Mouse (Mus musculus): ENCODE measurements around the gene Zcchc4. TPM values are rescaled to one million over a fixed set of nuclear protein-coding genes. Genes with fewer than 3 reads are reported as not detected.

Zcchc4 gene
- polyA plus RNA-seq, 1 experiment from 2014 or later = 14.6 TPM

DNA sequence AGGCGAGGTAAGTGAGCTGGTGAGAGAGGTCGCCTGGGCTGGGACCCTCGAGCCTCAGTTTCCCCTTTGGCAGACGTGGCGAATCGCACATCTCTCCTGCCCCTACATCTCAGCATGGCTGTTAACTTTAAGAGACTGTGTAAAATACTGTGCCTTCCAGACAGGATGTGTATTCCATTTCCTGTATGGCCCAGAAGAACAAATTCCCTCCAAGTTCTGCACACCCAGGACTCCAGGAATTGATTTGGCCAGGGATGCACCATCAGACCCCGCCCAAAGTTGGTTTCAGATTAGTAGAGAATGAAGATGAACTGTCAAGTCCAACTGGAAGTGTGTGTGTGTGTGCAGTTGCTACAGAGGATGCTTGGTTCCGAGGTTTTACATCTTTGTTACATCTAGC, 59.2 kb downstream of the Zcchc4 start:
- peak; percentile 9; the same call in 1 of the 2 replicates for ATAC-seq (ENCODE audit: insufficient number of reproducible peaks, low FRiP score, low TSS enrichment, low read depth)
- Histone ChIP-seq H3K4me2 (peak overlapping the region; percentile 66), H3K9me3 (no peaks in the 10 kb centered on the region), H3K4me1 (peaks cover 24% of the 10 kb centered on the region), H3K36me3 (peaks cover 27% of the 10 kb centered on the region), H3K9ac (peak overlapping the region; percentile 86), H3K27ac (peak overlapping the region; percentile 96), H3K4me3 (peak overlapping the region; percentile 81), H3K27me3 (no peaks in the 10 kb centered on the region)
- 5% methylated on average over 8 of the region's 8 CpGs for WGBS

- no peaks in the 10 kb centered on the region for H3K4me1 ChIP-seq
- no peak for ATAC-seq (ENCODE audit: insufficient number of reproducible peaks, low FRiP score, low TSS enrichment, low read depth)
- H3K9ac ChIP-seq = no peak overlapping the region
- H3K4me3 ChIP-seq = no peak overlapping the region
- no peaks in the 10 kb centered on the region for H3K9me3 ChIP-seq
- H3K27ac ChIP-seq = no peak overlapping the region
- WGBS = 97% methylated on average over 7 of the region's 7 CpGs
- H3K36me3 ChIP-seq = peaks cover 63% of the 10 kb centered on the region
- no peak overlapping the region for H3K4me2 ChIP-seq
- H3K27me3 ChIP-seq = no peaks in the 10 kb centered on the region
Measured at GRCm38 (mm10) chr5:52844319-52844718, 69.1 kb downstream of the Zcchc4 start.

GRCm38 (mm10) chr5:52855727-52856126, 80.5 kb downstream of the Zcchc4 start:
- no peak for ATAC-seq (ENCODE audit: insufficient number of reproducible peaks, low FRiP score, low TSS enrichment, low read depth)

DNA sequence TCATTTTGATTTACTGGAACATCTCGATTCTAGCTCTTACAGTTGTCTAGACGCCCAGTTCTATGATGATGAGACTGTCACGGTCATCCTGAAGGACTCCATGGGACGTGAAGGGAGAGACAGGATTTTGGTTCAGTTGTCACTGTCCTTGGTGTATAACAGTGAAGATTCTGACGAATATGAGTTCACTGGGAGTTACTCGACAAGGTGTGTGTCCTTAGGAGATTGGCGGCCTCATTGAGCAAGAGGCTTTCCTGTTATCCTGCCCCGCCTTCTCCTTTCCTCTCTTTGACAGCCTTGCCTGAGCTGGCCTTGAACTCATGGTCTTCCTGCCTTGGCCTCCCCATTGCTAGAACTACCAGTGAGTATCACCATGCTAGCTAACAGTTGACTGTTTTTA, 89.2 kb downstream of the Zcchc4 start:
- 85% methylated on average over 8 of the region's 8 CpGs for WGBS
- H3K9me3 ChIP-seq = no peaks in the 10 kb centered on the region
- H3K36me3 ChIP-seq = peaks cover 83% of the 10 kb centered on the region
- H3K27ac ChIP-seq = no peak overlapping the region
- H3K4me2 ChIP-seq = no peak overlapping the region
- ATAC-seq (ENCODE audit: insufficient number of reproducible peaks, low FRiP score, low TSS enrichment, low read depth) = no peak
- no peaks in the 10 kb centered on the region for H3K4me1 ChIP-seq
- no peak overlapping the region for H3K9ac ChIP-seq
- H3K4me3 ChIP-seq = no peak overlapping the region
- no peaks in the 10 kb centered on the region for H3K27me3 ChIP-seq

More at GRCm38 (mm10) chr5:52855727-52856126, 80.5 kb downstream of the Zcchc4 start:
- no peak overlapping the region for H3K27ac ChIP-seq
- 77% methylated on average over 5 of the region's 5 CpGs for whole genome bisulfite sequencing
- H3K36me3 ChIP-seq = peaks cover 66% of the 10 kb centered on the region
- no peaks in the 10 kb centered on the region for H3K9me3 ChIP-seq
- no peak overlapping the region for H3K4me3 ChIP-seq
- H3K4me1 ChIP-seq = no peaks in the 10 kb centered on the region
- H3K4me2 ChIP-seq = no peak overlapping the region
- no peaks in the 10 kb centered on the region for H3K27me3 ChIP-seq
- H3K9ac ChIP-seq = no peak overlapping the region

DNA sequence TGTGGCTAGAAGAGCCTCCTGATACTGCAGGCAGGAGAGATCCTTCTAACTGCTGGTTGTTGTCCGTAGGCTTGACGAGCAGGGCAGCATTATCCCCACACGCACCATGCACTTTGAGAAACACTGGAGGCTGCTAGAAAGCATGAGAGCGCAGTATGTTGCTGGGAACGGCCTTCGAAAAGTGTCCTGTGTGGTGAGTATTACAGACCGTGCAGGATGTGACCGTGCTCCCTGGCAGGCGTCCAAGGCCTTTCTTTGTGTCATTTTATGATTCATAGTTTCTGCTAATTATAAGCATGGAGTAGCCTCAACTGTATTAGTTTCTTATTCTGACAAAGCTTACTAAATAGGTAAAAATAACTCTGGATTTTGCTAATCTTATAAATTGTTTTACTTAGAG, 90.6 kb downstream of the Zcchc4 start:
- no peak for ATAC-seq (ENCODE audit: insufficient number of reproducible peaks, low FRiP score, low TSS enrichment, low read depth)
- WGBS = 66% methylated on average over 9 of the region's 9 CpGs
- H3K36me3 ChIP-seq = peaks cover 70% of the 10 kb centered on the region

DNA sequence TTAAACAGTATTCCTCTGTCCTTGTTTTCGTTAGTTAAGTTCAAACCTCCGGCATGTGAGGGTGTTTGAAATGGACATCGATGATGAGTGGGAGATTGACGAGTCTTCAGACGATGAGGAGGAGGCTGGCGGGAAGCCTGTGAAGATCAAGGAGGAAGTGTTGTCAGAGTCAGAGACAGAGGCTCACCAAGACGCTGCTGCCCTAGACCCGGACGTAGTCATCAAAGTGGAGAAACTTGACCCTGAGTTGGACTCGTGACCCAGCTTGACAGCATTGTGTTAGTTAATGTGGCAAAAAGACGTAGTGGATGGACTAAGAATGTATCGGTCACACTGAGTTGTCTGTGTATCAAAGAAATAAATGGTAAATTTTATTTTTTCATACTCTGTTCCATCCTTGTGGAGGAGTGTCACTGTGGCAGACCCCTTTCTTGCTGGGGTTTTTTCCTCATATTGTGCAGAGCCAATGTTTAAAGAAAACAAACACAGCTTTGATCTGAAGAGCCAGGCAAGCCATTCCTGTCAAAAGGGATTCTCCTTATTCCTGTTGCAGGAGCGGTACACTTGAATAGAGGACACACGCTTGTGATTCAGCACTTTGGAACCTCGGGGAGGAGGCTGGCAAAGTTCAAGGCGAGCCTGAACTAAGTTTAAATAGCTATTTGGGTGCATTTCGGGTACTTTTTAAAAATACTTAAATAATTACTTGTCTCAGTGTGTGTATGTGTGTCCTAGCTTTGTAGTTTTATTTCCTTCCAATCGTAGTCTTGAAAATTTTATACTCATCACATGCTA, 91.3 kb downstream of the Zcchc4 start:
- H3K9ac ChIP-seq = no peak overlapping the region
- WGBS = 84% methylated on average over 18 of the region's 18 CpGs
- no peaks in the 10 kb centered on the region for H3K9me3 ChIP-seq
- no peak for ATAC-seq (ENCODE audit: insufficient number of reproducible peaks, low FRiP score, low TSS enrichment, low read depth)
- no peaks in the 10 kb centered on the region for H3K4me1 ChIP-seq
- peaks cover 63% of the 10 kb centered on the region for H3K36me3 ChIP-seq
- H3K4me2 ChIP-seq = no peak overlapping the region
- H3K4me3 ChIP-seq = no peak overlapping the region
- no peak overlapping the region for H3K27ac ChIP-seq
- no peaks in the 10 kb centered on the region for H3K27me3 ChIP-seq

More for the DNA sequence above, 90.6 kb downstream of the Zcchc4 start:
- no peaks in the 10 kb centered on the region for H3K4me1 ChIP-seq
- no peak overlapping the region for H3K4me2 ChIP-seq
- H3K9ac ChIP-seq = no peak overlapping the region
- H3K27me3 ChIP-seq = no peaks in the 10 kb centered on the region
- H3K9me3 ChIP-seq = no peaks in the 10 kb centered on the region
- no peak overlapping the region for H3K4me3 ChIP-seq
- H3K27ac ChIP-seq = no peak overlapping the region

DNA sequence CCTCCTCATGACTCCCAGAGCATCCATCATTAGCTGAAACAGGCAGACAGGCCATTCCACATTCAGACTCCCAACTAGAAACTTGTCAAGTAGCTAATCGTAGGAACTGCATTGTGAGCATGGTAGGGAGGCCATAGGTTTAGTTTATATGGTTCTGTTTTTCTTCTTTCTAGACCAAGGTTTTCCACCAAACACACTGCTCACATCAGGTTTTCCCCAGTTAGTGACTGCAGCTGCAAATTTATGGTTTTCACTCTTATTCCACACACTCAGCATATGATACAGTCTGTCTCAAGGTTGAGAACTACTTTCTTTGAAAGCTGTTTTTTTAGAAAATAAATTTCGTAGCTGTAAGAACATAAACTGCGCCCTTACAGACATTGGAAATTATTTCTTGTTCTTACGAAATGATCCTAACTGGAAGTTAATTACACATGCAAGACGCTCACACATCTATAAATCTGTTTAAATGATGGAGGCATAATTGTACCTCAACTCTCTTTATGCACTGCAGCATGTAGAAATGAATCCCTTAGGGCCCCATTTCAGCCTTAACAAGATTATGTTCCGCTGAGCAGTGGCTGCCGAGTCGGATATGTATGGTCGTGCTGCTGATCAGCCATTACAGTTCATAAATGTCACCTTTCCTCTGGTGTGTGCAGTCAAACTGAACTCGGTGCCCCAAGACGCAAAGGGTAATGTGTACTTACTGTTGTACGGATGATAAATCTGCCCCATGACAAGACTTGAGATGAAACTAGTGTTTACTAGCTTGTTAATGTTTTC, 93.9 kb downstream of the Zcchc4 start:
- no peaks in the 10 kb centered on the region for H3K4me1 ChIP-seq
- H3K9me3 ChIP-seq = no peaks in the 10 kb centered on the region
- H3K36me3 ChIP-seq = peaks cover 44% of the 10 kb centered on the region
- H3K27ac ChIP-seq = no peak overlapping the region
- H3K4me3 ChIP-seq = no peak overlapping the region
- H3K4me2 ChIP-seq = no peak overlapping the region
- H3K9ac ChIP-seq = no peak overlapping the region
- no peaks in the 10 kb centered on the region for H3K27me3 ChIP-seq
- 38% methylated on average over 12 of the region's 12 CpGs for WGBS
- no peak for ATAC-seq (ENCODE audit: insufficient number of reproducible peaks, low FRiP score, low TSS enrichment, low read depth)

DNA sequence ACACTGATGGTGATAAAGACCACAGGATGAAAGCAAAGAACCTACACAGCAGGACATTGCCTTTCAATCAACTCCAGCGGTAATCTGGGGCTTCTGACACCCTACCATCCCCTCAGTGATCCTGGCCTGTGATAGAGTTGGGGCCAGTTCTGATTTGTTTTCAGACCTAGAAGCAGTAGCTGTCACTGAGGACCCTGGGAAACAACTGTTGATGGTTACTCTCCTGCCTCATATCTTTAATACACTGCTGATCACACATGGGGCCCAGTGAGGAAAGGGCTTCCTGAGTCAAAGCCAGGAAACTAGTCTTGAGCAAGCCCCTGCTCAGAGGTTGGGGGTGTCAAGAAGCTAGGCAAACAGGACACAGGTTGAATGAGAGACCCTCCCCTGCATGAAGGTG, 96.3 kb downstream of the Zcchc4 start:
- H3K27me3 ChIP-seq = no peaks in the 10 kb centered on the region
- no peak overlapping the region for H3K27ac ChIP-seq
- no peak for ATAC-seq (ENCODE audit: insufficient number of reproducible peaks, low FRiP score, low TSS enrichment, low read depth)

DNA sequence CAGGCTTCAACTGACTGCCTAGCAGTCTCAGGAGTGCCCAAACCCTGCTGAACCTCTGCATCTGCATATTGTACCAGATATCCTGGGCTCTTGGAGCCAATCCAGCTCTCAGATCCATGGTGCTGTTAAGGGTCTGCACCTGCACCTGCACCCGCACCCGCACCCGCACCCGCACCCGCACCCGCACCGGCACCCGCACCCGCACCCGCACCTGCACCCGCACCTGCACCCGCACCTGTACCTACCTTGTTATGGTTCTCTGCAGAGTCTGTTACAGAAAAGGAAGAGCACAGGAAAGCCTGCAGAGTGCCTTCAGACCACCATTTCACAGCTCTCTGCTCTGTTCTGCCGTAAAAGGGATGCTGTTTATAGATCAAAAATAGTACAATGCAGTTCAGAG, 96.8 kb downstream of the Zcchc4 start:
- 94% methylated on average over 13 of the region's 13 CpGs for WGBS

More for the DNA sequence above, 96.3 kb downstream of the Zcchc4 start:
- Histone ChIP-seq H3K9ac (no peak overlapping the region), H3K4me3 (no peak overlapping the region), H3K4me2 (no peak overlapping the region), H3K4me1 (no peaks in the 10 kb centered on the region), H3K9me3 (no peaks in the 10 kb centered on the region), H3K36me3 (peaks cover 22% of the 10 kb centered on the region)
- 30% methylated on average over 1 of the region's 1 CpGs for whole genome bisulfite sequencing

More for the DNA sequence above, 96.8 kb downstream of the Zcchc4 start:
- H3K9ac ChIP-seq = no peak overlapping the region
- H3K27me3 ChIP-seq = no peaks in the 10 kb centered on the region
- no peak overlapping the region for H3K4me2 ChIP-seq
- no peak overlapping the region for H3K4me3 ChIP-seq
- H3K9me3 ChIP-seq = no peaks in the 10 kb centered on the region
- no peak for ATAC-seq (ENCODE audit: insufficient number of reproducible peaks, low FRiP score, low TSS enrichment, low read depth)
- H3K27ac ChIP-seq = no peak overlapping the region
- peaks cover 18% of the 10 kb centered on the region for H3K36me3 ChIP-seq
- H3K4me1 ChIP-seq = no peaks in the 10 kb centered on the region

Other genes starting within 250 kb of the Zcchc4 start
- 2.9 and 3.2 TPM in 2 replicates for gene Lgi2, start 208.9 kb upstream of the Zcchc4 start, polyA plus RNA-seq (2015; fragmentation: Nextera tagmentation; extraction: Ambion mirVana)
- 7.9 and 8.5 TPM in 2 replicates for gene Sepsecs, start 105.7 kb upstream of the Zcchc4 start, polyA plus RNA-seq (2015; fragmentation: Nextera tagmentation; extraction: Ambion mirVana)
- 16.9 and 19.0 TPM in 2 replicates for gene Pi4k2b, start 33.8 kb upstream of the Zcchc4 start, polyA plus RNA-seq (2015; fragmentation: Nextera tagmentation; extraction: Ambion mirVana)
- 106 TPM in 2 replicates for gene Anapc4, start 58.6 kb downstream of the Zcchc4 start, polyA plus RNA-seq (2015; fragmentation: Nextera tagmentation; extraction: Ambion mirVana)

All from limb, embryonic 15.5 days (tissue).